Mouse (Mus musculus) inflammation-experienced regulatory T-cells, adult 6 months (primary cell): ENCODE measurements at regions not wholly inside any gene's neighbourhood (a gene's known extent, or its start where the extent isn't known, plus 50 kb on each side); places are given as distances from the start of the nearest gene placed in this dataset.

Source experiments
- ATAC-seq: one replicate; pipeline ENCODE4 v1.8.0; 2017

DNA sequence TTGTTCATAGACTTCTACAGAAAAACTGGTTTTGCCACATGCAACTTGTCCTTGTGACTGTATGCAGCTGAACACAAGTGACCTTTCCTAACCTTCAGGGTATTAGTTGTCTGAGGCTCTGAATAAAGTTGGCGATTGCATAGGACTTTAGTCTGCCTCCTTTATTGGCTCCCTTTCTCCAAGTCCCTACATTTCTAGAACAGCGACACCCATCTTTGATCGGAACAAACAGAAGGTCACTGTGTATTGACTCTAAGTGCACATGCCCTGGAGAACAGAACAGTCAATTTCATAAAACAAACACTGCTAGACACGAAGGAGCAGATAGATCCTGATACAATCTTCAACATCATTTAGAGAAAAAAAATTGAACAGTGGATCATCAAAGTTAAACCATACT lies 60.2 kb upstream of the Rbms3 start:
- no peak for ATAC-seq
